Mouse (Mus musculus) right cerebral cortex, postnatal 36 days (tissue): ENCODE results near the gene Pkmyt1.
"Not testable (repeated sequence)": the region's sequence is repeated elsewhere in the genome, so short reads cannot be mapped to it uniquely, and the experiment has no call there.

Source experiments
- DNase-seq, 2 experiments: peaks; one replicate each; pipeline ENCODE4 v3.0.0; 2022; ENCODE audit warnings: low spot score in 2 of 2, mixed read lengths in 1 of 2

Gene Pkmyt1

GRCm38 (mm10) chr17:23747471-23747870 is 21.3 kb downstream of the Pkmyt1 start:
- no peak for DNase-seq

- no peak for DNase-seq
Observed at GRCm38 (mm10) chr17:23748026-23748425, 21.9 kb downstream of the Pkmyt1 start.

GRCm38 (mm10) chr17:23748631-23749391 is 22.7 kb downstream of the Pkmyt1 start:
- DNase-seq = peak; percentile 52 to 63

- DNase-seq = no peak
Observed at GRCm38 (mm10) chr17:23749400-23750191, 23.5 kb downstream of the Pkmyt1 start.

GRCm38 (mm10) chr17:23755689-23756088 is 29.6 kb downstream of the Pkmyt1 start:
- DNase-seq = no peak

- DNase-seq = no peak
Observed at GRCm38 (mm10) chr17:23757581-23757980, 31.4 kb downstream of the Pkmyt1 start.

- no peak for DNase-seq
Observed at GRCm38 (mm10) chr17:23758801-23759200, 32.7 kb downstream of the Pkmyt1 start.

GRCm38 (mm10) chr17:23760231-23760630 is 34.1 kb downstream of the Pkmyt1 start:
- DNase-seq = no peak

GRCm38 (mm10) chr17:23761155-23761554 is 35.0 kb downstream of the Pkmyt1 start:
- no peak for DNase-seq

- no peak for DNase-seq
Observed at GRCm38 (mm10) chr17:23762976-23763375, 36.8 kb downstream of the Pkmyt1 start.

GRCm38 (mm10) chr17:23770493-23770892 is 44.4 kb downstream of the Pkmyt1 start:
- DNase-seq = no peak

GRCm38 (mm10) chr17:23770896-23771283 is 44.8 kb downstream of the Pkmyt1 start:
- DNase-seq = no peak

- DNase-seq = peak; percentile 99
Observed at GRCm38 (mm10) chr17:23771284-23772218, 45.4 kb downstream of the Pkmyt1 start, which contains the start of gene Flywch1. Flywch1 (minus strand) TSS chr17:23771602.

GRCm38 (mm10) chr17:23772219-23772556 is 46.1 kb downstream of the Pkmyt1 start:
- not testable (repeated sequence) for DNase-seq

- DNase-seq = no peak
Observed at GRCm38 (mm10) chr17:23773676-23774075, 47.5 kb downstream of the Pkmyt1 start.

- peak; percentile 66 to 73 for DNase-seq
Observed at GRCm38 (mm10) chr17:23774090-23774489, 48.0 kb downstream of the Pkmyt1 start.

- no peak for DNase-seq
Observed at GRCm38 (mm10) chr17:23776216-23776615, 50.1 kb downstream of the Pkmyt1 start.

GRCm38 (mm10) chr17:23777141-23777540 is 51.0 kb downstream of the Pkmyt1 start:
- no peak for DNase-seq

GRCm38 (mm10) chr17:23778447-23778846 is 52.3 kb downstream of the Pkmyt1 start:
- DNase-seq = no peak

GRCm38 (mm10) chr17:23783352-23783751 is 57.2 kb downstream of the Pkmyt1 start:
- no peak for DNase-seq

- DNase-seq = peak; percentile 88 to 92
Observed at GRCm38 (mm10) chr17:23785561-23786471, 59.7 kb downstream of the Pkmyt1 start, which contains the start of gene Flywch2. Flywch2 (minus strand) TSS chr17:23786081.
